Mouse (Mus musculus): Measurements from ENCODE around the gene Atrip. TPM values are rescaled to one million over a fixed set of nuclear protein-coding genes. Genes with fewer than 3 reads are reported as not detected.

Gene Atrip
- polyA plus RNA-seq, 1 experiment from 2014 or later, result 24.3 TPM

GRCm38 (mm10) chr9:109096251-109096661 is 22.3 kb upstream of the Atrip start:
- H3K27ac ChIP-seq (ENCODE audit: low read depth, low read length), result peak overlapping the region; percentile 91
- H3K9me3 ChIP-seq (ENCODE audit: control insufficient read depth, low read length), result no peaks in the 10 kb centered on the region
- peak overlapping the region; percentile 65 for H3K4me2 ChIP-seq
- ATAC-seq (replicated peaks; ENCODE audit: low FRiP score), result no peak
- DNase-seq (ENCODE audit: low spot score), result no peak
- H3K4me1 ChIP-seq (replicated peaks; ENCODE audit: control insufficient read depth, insufficient read depth, low read length), result peaks cover 21% of the 10 kb centered on the region
- H3K9ac ChIP-seq (ENCODE audit: low read depth, low read length), result peak overlapping the region; percentile 69
- peak overlapping the region; percentile 61 for H3K4me3 ChIP-seq (ENCODE audit: low read depth, low read length)
- 47% methylated on average over 9 of the region's 9 CpGs for WGBS
- peaks cover 35% of the 10 kb centered on the region for H3K27me3 ChIP-seq (replicated peaks; ENCODE audit: control insufficient read depth, insufficient read depth, low read length)
- peaks cover 2% of the 10 kb centered on the region; the same call in 1 of the 2 replicates for H3K36me3 ChIP-seq (ENCODE audit: control insufficient read depth, insufficient read depth, low read length)

GRCm38 (mm10) chr9:109095137-109095982 is 21.4 kb upstream of the Atrip start, which contains the start of gene Plxnb1:
Plxnb1 (plus strand) TSS chr9:109095389.
- ATAC-seq (replicated peaks; ENCODE audit: low FRiP score) (peak; percentile 24), DNase-seq (ENCODE audit: low spot score) (peak; percentile 76)
- Histone ChIP-seq H3K27me3 (replicated peaks; ENCODE audit: control insufficient read depth, insufficient read depth, low read length) (peaks cover 35% of the 10 kb centered on the region), H3K36me3 (ENCODE audit: control insufficient read depth, insufficient read depth, low read length) (peaks cover 2% of the 10 kb centered on the region; the same call in 1 of the 2 replicates), H3K27ac (ENCODE audit: low read depth, low read length) (peak within 1 kb of the TSS; percentile 91), H3K9me3 (ENCODE audit: control insufficient read depth, low read length) (no peaks in the 10 kb centered on the region), H3K4me3 (ENCODE audit: low read depth, low read length) (peak within 1 kb of the TSS; percentile 61), H3K9ac (ENCODE audit: low read depth, low read length) (peak within 1 kb of the TSS; percentile 69), H3K4me2 (peak within 1 kb of the TSS; percentile 65), H3K4me1 (replicated peaks; ENCODE audit: control insufficient read depth, insufficient read depth, low read length) (peaks cover 21% of the 10 kb centered on the region)
- under 1% methylated on average over 99 of the region's 102 CpGs for WGBS

GRCm38 (mm10) chr9:109094553-109095136 is 20.7 kb upstream of the Atrip start:
- WGBS, result 7% methylated on average over 21 of the region's 21 CpGs
- Histone ChIP-seq H3K4me1 (replicated peaks; ENCODE audit: control insufficient read depth, insufficient read depth, low read length) (peaks cover 21% of the 10 kb centered on the region), H3K27me3 (replicated peaks; ENCODE audit: control insufficient read depth, insufficient read depth, low read length) (peaks cover 35% of the 10 kb centered on the region), H3K36me3 (ENCODE audit: control insufficient read depth, insufficient read depth, low read length) (peaks cover 2% of the 10 kb centered on the region; the same call in 1 of the 2 replicates), H3K9ac (ENCODE audit: low read depth, low read length) (peak overlapping the region; percentile 69), H3K9me3 (ENCODE audit: control insufficient read depth, low read length) (no peaks in the 10 kb centered on the region), H3K4me2 (peak overlapping the region; percentile 65), H3K4me3 (ENCODE audit: low read depth, low read length) (peak overlapping the region; percentile 61), H3K27ac (ENCODE audit: low read depth, low read length) (peak overlapping the region; percentile 91)
- ATAC-seq (replicated peaks; ENCODE audit: low FRiP score), result peak; percentile 24
- DNase-seq (ENCODE audit: low spot score), result peak; percentile 64

GRCm38 (mm10) chr9:109093786-109094552 is 20.0 kb upstream of the Atrip start:
- no peak for DNase-seq (ENCODE audit: low spot score)
- Histone ChIP-seq H3K9me3 (ENCODE audit: control insufficient read depth, low read length) (no peaks in the 10 kb centered on the region), H3K9ac (ENCODE audit: low read depth, low read length) (peak overlapping the region; percentile 69; the same call in 1 of the 2 replicates), H3K36me3 (ENCODE audit: control insufficient read depth, insufficient read depth, low read length) (peaks cover 5% of the 10 kb centered on the region; the same call in 1 of the 2 replicates), H3K27ac (ENCODE audit: low read depth, low read length) (peak overlapping the region; percentile 77), H3K4me3 (ENCODE audit: low read depth, low read length) (peak overlapping the region; percentile 61), H3K4me1 (replicated peaks; ENCODE audit: control insufficient read depth, insufficient read depth, low read length) (peaks cover 21% of the 10 kb centered on the region), H3K27me3 (replicated peaks; ENCODE audit: control insufficient read depth, insufficient read depth, low read length) (peaks cover 35% of the 10 kb centered on the region), H3K4me2 (peak overlapping the region; percentile 65)
- ATAC-seq (replicated peaks; ENCODE audit: low FRiP score), result no peak
- 31% methylated on average over 11 of the region's 11 CpGs for WGBS

DNA sequence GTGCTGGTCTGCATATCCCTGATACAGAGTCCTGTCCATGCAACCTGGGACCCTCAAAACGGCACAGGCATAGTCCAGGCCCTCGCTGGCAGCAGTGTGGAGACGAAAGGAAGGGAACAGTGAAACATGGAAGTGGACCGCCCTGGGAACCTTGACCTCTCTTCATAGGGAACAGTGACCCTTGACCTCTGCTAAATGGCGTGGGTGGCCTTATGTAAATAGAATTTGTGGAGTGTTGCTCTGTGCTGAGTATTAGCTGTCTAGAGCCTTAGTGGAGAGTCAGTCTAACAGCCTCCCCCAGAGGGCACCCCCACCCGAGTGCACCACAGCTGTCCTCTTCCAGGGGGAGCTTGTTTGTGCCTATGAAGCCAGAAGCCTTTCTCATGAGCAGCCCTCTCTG is 18.9 kb upstream of the Atrip start:
- Histone ChIP-seq H3K27me3 (replicated peaks; ENCODE audit: control insufficient read depth, insufficient read depth, low read length) (peaks cover 35% of the 10 kb centered on the region), H3K4me1 (replicated peaks; ENCODE audit: control insufficient read depth, insufficient read depth, low read length) (peaks cover 13% of the 10 kb centered on the region), H3K9ac (ENCODE audit: low read depth, low read length) (no peak overlapping the region), H3K36me3 (ENCODE audit: control insufficient read depth, insufficient read depth, low read length) (peaks cover 5% of the 10 kb centered on the region; the same call in 1 of the 2 replicates), H3K4me2 (no peak overlapping the region), H3K4me3 (ENCODE audit: low read depth, low read length) (no peak overlapping the region), H3K27ac (ENCODE audit: low read depth, low read length) (no peak overlapping the region), H3K9me3 (ENCODE audit: control insufficient read depth, low read length) (no peaks in the 10 kb centered on the region)
- DNase-seq (ENCODE audit: low spot score), result no peak
- WGBS, result 67% methylated on average over 6 of the region's 6 CpGs
- ATAC-seq (replicated peaks; ENCODE audit: low FRiP score), result peak; percentile 13; the same call in 1 of the 2 replicates

DNA sequence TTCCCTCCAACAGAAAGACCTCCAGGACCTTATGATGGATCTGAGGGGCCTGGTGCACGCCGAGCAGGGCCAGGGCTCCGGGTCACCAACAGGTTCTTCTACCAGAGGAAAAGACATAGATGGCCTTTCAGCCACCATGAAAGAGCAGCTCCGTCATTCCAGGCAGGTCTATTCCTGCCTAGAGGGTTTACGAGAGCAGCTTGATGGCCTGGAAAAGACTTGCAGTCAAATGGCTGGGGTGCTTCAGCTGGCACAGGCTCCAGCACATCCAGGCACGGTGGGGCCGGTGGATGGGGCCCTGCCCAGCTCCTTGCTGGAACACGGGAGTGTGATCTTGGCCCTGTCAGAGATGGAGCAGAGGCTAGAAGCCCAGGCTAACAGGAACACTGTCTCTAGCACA is 17.9 kb upstream of the Atrip start:
- H3K9ac ChIP-seq (ENCODE audit: low read depth, low read length), result no peak overlapping the region
- peaks cover 7% of the 10 kb centered on the region for H3K4me1 ChIP-seq (replicated peaks; ENCODE audit: control insufficient read depth, insufficient read depth, low read length)
- WGBS, result 92% methylated on average over 8 of the region's 8 CpGs
- H3K4me2 ChIP-seq, result no peak overlapping the region
- H3K4me3 ChIP-seq (ENCODE audit: low read depth, low read length), result no peak overlapping the region
- ATAC-seq (replicated peaks; ENCODE audit: low FRiP score), result no peak
- H3K36me3 ChIP-seq (ENCODE audit: control insufficient read depth, insufficient read depth, low read length), result peaks cover 5% of the 10 kb centered on the region; the same call in 1 of the 2 replicates
- H3K27ac ChIP-seq (ENCODE audit: low read depth, low read length), result no peak overlapping the region; the same call in 1 of the 2 replicates
- peaks cover 27% of the 10 kb centered on the region for H3K27me3 ChIP-seq (replicated peaks; ENCODE audit: control insufficient read depth, insufficient read depth, low read length)
- no peak for DNase-seq (ENCODE audit: low spot score)
- no peaks in the 10 kb centered on the region for H3K9me3 ChIP-seq (ENCODE audit: control insufficient read depth, low read length)

DNA sequence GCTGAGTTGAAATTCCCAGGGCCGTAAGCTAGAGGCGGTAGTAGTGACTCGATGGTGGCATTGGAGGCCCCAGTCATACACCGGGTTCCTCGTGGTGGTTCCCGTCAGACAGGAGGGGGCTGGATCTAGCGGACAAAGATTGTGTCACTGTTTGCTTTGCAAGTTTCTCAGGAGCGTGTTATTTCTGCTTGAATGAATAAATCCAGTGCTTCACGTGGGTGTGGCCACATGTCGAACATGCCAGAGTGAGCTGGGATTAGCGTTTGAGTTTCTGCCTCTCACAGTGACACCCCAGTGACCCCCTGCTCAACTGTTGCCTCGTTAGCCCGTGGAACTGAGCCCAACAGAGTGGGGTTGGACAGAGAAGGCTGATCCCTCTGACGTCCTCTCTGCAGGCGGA is 16.5 kb upstream of the Atrip start:
- Histone ChIP-seq H3K4me2 (no peak overlapping the region), H3K36me3 (ENCODE audit: control insufficient read depth, insufficient read depth, low read length) (peaks cover 5% of the 10 kb centered on the region; the same call in 1 of the 2 replicates), H3K27me3 (replicated peaks; ENCODE audit: control insufficient read depth, insufficient read depth, low read length) (peaks cover 14% of the 10 kb centered on the region), H3K9me3 (ENCODE audit: control insufficient read depth, low read length) (no peaks in the 10 kb centered on the region), H3K4me1 (replicated peaks; ENCODE audit: control insufficient read depth, insufficient read depth, low read length) (peaks cover 7% of the 10 kb centered on the region), H3K27ac (ENCODE audit: low read depth, low read length) (no peak overlapping the region), H3K4me3 (ENCODE audit: low read depth, low read length) (no peak overlapping the region), H3K9ac (ENCODE audit: low read depth, low read length) (no peak overlapping the region)
- DNase-seq (ENCODE audit: low spot score) (no peak), ATAC-seq (replicated peaks; ENCODE audit: low FRiP score) (no peak)
- WGBS, result 80% methylated on average over 15 of the region's 15 CpGs

DNA sequence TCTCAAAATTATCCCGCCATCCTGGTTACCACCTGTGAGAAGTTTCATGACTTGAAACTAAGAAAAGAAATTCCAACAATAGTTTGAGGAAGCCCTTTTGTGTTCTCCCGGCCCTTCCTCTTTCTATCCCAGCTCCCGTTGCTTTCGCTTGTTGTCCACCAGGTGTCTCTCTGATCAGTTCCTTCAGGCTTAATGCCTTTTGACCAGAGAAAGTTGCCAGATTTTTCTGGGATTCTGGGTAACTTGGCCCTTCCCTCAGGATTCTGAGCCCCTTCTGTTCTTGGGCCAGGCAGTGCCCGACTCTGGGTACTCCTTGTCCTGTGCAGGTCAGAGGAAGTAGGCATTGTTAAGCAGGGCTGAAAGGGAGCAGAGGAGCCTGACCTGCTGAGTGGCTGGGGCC is 14.1 kb upstream of the Atrip start:
- H3K4me2 ChIP-seq, result no peak overlapping the region
- no peak for DNase-seq (ENCODE audit: low spot score)
- ATAC-seq (replicated peaks; ENCODE audit: low FRiP score), result no peak
- WGBS, result 32% methylated on average over 5 of the region's 5 CpGs
- H3K4me3 ChIP-seq (ENCODE audit: low read depth, low read length), result no peak overlapping the region
- H3K27ac ChIP-seq (ENCODE audit: low read depth, low read length), result no peak overlapping the region
- no peak overlapping the region for H3K9ac ChIP-seq (ENCODE audit: low read depth, low read length)
- H3K9me3 ChIP-seq (ENCODE audit: control insufficient read depth, low read length), result no peaks in the 10 kb centered on the region
- peaks cover 5% of the 10 kb centered on the region; the same call in 1 of the 2 replicates for H3K36me3 ChIP-seq (ENCODE audit: control insufficient read depth, insufficient read depth, low read length)
- H3K4me1 ChIP-seq (replicated peaks; ENCODE audit: control insufficient read depth, insufficient read depth, low read length), result peaks cover 6% of the 10 kb centered on the region
- H3K27me3 ChIP-seq (replicated peaks; ENCODE audit: control insufficient read depth, insufficient read depth, low read length), result no peaks in the 10 kb centered on the region
